Mouse (Mus musculus) central nervous system, embryonic 11.5 days (tissue): ENCODE measurements around the gene Tmem132b. TPM values are rescaled to one million over a fixed set of nuclear protein-coding genes. Genes with fewer than 3 reads are reported as not detected.

Source experiments
- polyA plus RNA-seq: library from polyadenylated mRNA; depleted of rRNA; stranded (reverse); fragments of >200 nt; gene quantifications from 2 replicates; pipeline ENCODE4 v1.2.3, GENCODE M21; 2012; rRNA removed

Gene Tmem132b
- 0.52 and 0.70 TPM in 2 replicates for polyA plus RNA-seq

DNA sequence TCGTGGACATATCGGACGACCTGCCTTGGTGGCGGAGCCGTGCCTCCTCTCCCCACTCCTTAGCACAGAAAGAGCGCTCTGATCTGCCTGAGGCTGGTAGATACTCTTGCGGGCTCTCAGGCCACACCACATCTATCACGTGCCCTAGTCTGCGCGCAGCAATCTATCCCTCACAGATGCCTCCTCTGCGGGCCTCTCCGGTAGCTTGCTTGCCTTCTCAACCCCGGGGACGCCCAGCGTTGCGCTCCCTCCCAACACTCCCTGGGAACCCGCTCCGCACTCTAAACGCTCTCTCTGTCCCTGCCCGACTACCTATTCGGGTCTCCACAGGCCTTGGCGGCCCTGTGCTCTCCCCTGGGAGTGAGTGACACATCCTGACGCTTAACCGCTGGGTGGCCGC, at the start of gene Tmem132b:
Gene Tmem132b, plus strand, starts transcription at position 141 of the 400 bp plus-strand sequence.

Other genes with a start within 250 kb of the Tmem132b start
- gene Scarb1, start 190.7 kb upstream of the Tmem132b start, polyA plus RNA-seq = 23.5 and 34.3 TPM in 2 replicates
- 0.20 and 0.23 TPM in 2 replicates for gene Gm10382, start 142.5 kb upstream of the Tmem132b start, polyA plus RNA-seq
- gene Ubc, start 141.6 kb upstream of the Tmem132b start, polyA plus RNA-seq = 290 and 475 TPM in 2 replicates
- 17.8 and 23.0 TPM in 2 replicates for gene Dhx37, start 97.7 kb upstream of the Tmem132b start, polyA plus RNA-seq
- gene Bri3bp, start 90.2 kb upstream of the Tmem132b start, polyA plus RNA-seq = 13.0 and 17.6 TPM in 2 replicates
- 36.8 and 42.0 TPM in 2 replicates for gene Aacs, start 56.0 kb upstream of the Tmem132b start, polyA plus RNA-seq